Mouse (Mus musculus): ENCODE results near the gene Pde11a.
A peak's percentile ranks its signal among the peaks of the same experiment; 100 is the strongest.

Gene Pde11a

DNA sequence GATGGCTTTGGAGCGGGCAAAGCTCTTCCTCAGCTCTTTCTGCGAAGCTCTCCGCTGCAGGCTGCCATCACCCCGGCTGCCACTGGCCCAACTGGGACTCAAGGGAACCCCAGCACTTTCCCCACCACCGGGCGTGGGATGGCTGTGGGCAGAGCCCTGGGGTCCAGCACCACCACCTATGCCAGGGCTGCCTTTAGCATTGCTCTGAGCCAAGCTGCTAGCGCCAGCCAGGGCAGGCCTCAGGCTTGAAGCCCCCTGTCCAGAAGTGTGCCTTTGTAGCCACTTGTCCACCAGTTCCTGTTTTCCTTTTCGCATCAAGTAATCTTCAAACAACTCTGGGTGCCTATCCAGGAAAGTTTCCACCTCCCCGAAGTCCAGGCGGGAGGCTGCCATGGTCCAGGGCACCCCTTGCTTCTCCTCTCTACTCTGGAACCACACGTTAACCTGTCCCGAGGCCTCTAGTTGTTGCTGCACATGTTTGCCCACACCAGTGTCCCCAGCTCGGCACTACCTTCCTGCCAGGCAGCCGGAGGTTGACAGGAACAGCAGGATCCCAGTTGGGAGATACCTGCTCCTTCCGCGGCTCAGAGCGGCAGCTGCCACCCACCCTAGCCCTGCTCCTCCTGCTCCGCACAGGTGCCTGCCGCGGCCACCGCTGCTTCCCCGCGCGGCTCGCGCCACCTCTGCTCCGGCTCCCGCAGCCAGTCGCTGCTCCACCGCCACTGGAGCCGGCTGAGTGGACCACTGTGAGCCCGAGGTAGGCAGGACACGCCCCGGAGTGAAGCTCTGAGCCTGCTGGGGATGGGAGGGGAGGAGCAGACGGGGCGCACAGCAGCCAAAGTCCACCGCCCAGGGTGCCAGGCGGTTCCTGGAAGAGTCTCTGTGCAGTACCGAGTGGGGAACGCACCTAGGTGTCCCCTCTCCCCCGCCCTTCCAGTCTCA, at the start of gene Pde11a:
Gene Pde11a (minus strand): TSS at position 560 of the 942 bp plus-strand sequence.
- ATAC-seq (ENCODE audit: low TSS enrichment) = peak; percentile 74

DNA sequence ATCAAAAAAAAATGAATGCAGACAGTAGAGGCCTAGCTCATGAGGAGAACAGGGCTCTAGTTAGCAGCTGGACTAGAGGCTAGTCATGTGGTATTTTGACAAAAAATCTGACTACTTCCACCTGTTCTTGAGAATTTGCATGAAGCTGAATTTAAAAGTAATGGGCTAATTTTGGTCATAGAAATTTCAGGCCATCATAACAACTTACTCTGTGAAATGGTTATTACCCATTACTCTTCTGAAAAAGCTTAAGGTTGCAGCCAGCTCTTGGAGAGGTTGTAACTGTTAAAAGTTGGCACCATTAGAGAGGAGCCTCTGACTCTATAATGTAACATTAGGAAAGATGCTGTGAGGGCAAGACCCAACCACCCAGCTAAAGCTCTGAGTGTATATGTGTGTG, 48.0 kb upstream of the Pde11a start:
- no peak for ATAC-seq (ENCODE audit: low TSS enrichment)

DNA sequence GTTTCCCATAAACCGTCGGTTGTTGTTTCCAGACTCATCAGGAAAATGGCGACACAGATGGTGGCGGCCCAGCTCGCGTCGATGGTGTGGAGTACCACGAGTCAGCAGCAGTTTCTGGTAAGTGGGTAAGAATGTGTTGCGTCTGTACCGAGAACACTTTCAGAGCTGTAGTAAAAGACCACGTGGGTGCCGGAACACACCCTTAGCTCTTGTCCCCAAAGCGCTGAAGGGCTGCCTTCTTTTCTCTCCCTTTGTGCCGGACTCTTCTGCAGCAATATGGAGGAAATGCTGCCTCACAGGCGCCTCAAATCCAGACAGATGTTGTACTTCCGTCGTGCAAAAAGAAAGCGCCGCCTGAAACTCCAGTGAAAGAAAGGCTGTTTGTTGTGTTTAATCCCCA, 40.1 kb upstream of the Pde11a start:
- ATAC-seq (ENCODE audit: low TSS enrichment) = no peak

DNA sequence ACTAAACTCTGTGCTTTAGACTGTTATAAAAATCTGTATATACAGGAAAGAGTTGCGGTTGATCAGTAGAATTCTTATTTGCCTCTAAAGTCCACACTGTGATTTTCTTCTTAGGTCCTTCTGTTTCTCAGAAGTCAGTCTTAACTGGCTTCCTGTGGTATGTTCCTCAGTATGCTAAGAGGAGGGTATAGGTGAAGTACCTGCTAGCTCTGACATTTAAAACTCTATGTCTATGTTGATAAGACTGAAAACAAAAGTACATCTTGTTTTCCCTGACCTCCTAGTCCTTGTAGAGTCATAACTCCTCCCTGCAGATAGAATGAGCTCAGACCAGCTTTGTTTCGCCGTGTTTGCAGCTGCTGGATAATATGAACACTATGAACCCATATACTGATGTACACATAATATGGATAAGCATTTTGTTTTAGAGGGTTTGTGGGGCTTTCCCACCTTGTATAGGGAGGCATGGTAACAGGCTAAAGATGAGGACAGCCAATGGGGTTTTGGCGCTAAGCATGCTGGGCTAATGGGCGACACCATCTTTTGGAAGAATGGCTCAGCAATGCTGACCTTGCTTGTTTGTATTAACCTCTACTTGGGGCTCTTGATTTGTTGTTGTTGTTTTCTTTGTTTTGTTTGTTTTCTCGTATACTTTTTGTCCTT, 36.1 kb upstream of the Pde11a start:
- ATAC-seq (ENCODE audit: low TSS enrichment) = no peak

DNA sequence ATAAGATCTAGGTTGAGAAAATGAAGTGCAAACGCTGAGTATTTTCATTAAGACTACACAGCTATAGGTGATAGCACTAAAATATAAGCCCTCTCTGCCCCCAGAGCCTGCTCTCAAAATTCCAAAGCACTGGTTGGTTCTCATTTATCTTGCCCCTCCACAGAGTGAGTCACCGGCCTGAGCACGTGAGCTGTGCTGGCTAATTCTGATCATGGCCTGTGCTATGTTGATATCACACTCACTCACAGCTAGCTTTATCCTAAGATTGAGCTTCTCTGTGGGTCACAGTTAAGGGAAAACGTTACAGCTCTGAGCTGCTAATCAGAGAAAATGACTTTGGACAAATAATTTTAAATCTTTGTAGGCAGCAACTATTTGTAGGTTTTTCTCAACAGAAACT, 33.7 kb upstream of the Pde11a start:
- no peak for ATAC-seq (ENCODE audit: low TSS enrichment)

DNA sequence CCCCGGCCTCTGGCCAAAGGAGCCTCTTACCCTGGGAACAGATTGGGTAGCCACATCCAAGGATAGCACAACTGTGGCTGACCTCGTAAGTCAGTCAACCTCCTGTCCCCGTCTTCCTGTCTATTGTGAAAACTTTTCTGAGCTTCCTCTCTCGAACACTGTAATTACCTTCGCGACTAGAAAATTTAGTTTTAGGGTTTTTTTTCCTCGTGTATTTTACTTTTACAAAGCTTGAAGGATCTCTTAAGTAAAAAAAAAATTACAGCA, 32.0 kb upstream of the Pde11a start:
- ATAC-seq (ENCODE audit: low TSS enrichment) = no peak

DNA sequence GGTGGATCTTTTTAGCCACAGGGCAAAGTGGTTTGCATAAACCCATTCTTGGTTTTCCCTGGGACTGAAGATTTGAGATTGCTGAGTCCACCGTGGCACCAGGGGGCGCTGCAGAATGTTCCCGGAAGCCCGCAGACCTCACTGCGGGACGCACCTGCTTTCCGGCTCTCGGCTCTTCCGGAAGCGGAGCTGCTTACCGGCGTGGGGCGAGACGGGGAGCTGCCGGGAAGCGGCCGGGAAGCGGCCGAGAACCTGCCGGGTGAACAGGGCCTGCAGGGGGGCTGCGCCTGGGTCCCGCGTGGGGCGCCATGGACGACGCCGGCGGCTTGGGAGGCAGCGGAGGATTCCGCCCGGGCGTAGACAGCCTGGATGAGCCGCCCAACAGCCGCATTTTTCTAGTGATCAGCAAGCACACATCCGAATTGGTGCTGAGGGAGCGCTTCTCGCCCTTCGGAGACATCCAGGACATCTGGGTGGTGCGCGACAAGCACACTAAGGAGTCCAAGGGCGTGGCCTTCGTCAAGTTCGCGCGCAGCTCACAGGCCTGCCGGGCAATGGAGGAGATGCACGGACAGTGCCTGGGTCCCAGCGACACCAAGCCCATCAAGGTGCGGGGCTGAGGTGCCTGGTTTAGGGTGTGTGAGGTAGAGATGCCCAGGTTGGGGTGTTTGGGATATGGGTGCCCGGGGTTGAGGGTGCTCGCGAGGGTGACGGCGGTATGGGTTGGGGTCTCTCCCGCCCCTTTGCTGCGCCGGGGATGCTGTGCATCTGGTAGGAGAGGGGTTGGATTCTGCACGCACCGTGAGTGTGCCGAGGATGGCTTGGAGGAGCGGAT, 31.5 kb upstream of the Pde11a start, which contains the start of gene Rbm45:
Gene Rbm45 (plus strand): TSS at position 164 of the 835 bp plus-strand sequence.
- peak; percentile 98 for ATAC-seq (ENCODE audit: low TSS enrichment)

DNA sequence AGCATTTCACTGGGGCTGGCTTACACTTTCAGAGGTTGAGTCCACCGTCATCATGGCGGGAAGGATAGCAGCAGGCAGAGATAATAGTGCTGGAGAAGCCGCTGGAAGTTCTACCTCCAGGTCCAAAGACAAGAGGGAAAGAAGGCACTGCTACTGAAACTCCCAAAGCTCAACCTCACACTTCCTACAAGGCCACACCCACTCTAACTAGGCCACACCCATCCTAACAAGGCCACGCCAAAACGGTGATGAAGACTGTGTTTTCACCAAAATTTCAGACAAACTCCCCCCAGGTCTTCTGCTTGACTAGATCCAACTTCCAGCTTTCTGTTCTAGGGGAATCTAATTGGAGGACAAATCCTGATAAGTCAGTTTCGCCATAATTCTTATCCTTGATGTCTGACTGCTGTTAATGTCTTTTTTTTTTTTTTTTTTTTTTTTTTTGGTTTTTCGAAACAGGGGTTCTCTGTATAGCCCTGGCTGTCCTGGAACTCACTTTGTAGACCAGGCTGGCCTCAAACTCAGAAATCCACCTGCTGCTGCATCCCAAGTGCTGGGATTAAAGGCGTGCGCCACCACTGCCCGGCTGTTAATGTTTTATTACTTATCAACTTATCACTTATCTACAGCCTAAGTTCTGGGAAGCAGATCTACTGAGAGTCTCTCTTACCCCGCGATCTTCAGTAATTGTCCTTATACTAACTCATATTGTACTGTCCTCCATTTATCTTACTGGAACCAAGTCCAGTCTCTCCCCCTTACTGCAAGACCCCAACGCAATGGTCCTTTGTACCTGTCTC, 30.5 kb upstream of the Pde11a start:
- no peak for ATAC-seq (ENCODE audit: low TSS enrichment)

DNA sequence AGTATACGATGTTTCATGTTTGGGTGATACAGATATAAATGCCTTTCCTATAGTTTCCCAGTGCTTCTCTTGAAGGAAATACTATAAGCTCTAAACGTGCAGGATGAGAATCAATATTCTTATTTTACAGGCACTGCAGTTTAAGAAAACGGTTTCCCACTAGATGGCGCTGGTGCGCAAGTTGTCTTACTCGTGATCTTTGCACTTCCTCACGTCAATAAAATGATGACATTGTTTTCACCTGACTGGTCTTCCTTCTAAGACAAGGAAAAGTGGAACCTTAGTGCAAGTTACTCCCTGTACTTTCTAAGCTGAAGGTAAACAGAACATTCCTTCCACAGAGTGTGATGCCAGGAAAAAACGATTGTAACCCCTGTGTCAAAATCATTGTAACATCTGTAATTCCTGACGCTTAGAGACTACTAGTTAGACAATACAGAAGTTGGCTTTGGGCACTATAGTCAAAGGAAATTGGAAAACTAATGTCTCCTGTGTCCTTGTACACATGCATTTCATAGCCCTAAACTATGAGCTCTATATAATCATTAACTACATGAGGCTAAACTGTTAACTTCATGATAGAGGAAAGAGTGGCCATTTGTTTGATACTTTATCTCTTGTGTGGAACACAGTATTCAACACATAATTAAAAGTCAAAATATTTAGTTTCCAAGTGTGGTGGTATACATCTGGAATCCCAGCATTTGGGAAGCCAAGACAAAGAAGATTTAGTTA, 28.8 kb upstream of the Pde11a start:
- peak; percentile 42; the same call in 1 of the 2 replicates for ATAC-seq (ENCODE audit: low TSS enrichment)

DNA sequence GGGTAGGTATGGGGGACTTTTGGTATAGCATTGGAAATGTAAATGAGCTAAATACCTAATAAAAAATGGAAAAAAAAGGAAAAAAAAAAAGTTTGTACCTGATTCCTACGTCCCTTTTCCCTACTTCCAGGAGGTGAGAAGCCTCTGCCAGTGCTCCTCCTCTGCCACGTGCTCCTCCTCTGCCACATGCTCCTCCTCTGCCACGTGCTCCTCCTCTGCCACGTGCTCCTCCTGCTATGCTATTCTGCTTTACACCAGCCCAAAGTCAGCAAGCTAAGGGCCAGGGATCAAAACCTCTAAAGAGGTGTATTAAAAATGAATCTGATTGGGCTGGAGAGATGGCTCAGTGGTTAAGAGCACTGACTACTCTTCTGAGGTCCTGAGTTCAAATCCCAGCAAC, 27.2 kb upstream of the Pde11a start:
- no peak for ATAC-seq (ENCODE audit: low TSS enrichment)

DNA sequence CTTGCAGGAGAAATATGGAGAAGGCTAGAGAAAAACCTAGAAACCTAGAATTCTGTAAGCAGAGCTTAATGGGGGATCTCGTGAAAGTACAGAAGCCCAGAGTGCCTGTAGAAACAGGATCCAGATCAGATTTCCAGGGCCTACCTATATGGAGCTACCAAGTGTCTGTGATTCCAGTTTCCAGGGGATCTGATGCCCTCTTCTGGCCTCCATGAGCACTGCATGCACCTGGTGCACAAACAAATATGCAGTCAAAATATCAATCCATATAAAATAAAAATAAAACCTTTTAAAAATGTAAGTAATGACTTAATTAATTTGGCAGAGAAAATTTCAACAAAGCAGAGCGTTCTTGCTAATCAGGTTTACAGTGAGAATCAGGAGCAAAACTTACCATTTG, 23.5 kb upstream of the Pde11a start:
- ATAC-seq (ENCODE audit: low TSS enrichment) = no peak

DNA sequence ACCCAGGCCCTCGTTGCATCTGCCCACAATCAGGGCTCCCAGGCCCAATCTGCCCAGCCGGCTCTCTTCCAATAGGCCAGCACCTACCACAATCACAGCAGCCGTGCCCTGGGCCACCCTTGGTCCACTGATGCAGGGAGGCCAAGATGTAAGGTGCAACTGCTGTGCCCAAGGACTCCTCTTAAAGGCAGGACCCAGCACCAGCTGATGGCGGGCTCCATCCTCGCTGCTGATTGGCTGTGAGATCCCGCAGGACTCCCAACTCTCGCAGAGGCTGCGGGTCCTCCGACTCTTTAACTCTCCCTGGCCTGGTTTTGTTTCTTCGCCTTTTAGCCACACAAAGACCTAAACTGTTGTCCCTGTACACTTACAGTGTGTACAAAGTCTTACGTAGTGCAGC, 21.7 kb upstream of the Pde11a start, which contains the start of gene Cyct:
Gene Cyct (minus strand): TSS at position 225 of the 400 bp plus-strand sequence.
- no peak for ATAC-seq (ENCODE audit: low TSS enrichment)

DNA sequence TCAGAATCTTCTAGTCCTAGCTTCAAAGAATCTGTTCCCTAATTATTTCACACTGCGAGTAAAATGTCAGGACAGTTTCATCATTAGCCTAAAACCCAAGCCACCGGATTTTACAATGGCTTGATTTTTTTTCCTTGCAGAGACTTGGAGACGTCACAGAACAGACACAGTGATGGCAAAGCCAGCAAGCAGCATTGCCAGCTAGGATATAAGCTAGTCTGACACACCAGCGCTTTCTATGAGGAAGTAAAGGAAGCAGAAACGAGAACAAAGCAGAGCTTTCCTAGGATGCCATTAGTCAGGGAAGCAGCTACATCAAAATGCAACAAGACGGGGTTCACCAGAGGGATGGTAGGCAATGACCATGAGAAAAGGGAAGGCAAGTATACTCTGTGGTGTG, 9.3 kb upstream of the Pde11a start:
- no peak for ATAC-seq (ENCODE audit: low TSS enrichment)

DNA sequence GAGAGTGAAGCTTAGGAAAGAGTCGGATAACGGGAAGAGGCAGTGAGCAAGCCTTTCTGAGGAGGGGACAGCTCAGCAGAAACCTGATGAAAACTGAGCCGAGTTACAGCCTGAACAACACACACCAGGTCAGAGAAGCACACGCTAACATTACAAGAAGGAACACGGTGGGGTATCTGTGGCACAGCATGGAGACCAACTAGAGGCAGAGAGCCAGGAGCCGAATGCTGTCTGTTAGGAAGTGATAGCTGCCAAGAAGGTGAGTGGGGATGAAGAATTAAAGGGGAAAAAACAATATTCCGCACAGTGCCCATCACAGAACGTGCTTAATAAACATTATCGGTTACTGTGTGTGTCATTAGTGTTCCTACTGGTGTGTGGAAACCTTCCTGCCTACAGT, 3.6 kb upstream of the Pde11a start:
- ATAC-seq (ENCODE audit: low TSS enrichment) = no peak

DNA sequence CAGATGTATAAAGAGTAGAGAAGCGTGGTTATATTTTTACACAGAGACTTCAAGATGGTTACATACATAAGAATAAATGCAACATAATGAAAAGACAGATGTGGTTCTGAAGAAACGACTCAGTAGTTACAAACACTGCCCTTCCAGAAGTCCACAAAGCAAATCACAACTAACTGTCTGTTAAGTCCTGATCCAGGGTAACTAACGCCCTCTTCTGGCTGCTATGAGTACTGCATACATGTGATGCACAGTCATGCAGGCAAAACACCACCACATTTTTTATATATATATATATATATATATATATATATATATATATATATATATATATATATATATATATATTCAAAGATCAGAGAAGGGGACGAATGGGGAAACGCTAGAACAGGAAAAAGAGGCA, 4.0 kb downstream of the Pde11a start:
- no peak for ATAC-seq (ENCODE audit: low TSS enrichment)

DNA sequence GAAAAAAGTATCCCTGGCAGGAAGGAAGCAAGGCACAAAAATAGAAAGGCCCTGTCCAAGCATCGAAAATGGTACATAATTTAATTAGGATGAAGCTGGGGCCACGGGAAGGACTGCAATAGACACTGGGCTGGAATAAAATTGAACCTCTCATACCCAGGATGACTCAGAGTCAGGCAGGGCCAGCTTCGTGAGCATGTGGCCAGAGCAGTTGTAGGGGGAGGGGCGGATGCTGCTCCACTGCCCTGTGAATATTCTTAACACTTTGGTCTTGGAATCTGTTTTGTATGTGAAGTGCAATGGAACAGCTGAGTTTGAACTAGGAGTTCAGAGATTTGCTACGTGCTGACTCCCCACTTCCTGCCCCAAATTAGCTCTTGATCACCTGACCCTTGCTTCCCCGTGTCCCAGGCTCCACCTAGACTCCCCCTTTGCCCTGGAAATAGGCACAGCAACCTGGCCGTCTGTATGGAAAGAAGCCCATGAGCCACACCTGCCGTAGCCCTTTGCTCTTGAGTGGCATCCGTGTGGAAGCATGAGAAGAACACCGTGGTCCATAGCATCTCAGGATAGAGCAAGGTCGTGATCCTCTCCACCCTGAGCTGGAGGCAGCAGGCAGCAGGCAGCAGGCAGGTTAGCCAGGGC, 6.3 kb downstream of the Pde11a start:
- no peak for ATAC-seq (ENCODE audit: low TSS enrichment)

DNA sequence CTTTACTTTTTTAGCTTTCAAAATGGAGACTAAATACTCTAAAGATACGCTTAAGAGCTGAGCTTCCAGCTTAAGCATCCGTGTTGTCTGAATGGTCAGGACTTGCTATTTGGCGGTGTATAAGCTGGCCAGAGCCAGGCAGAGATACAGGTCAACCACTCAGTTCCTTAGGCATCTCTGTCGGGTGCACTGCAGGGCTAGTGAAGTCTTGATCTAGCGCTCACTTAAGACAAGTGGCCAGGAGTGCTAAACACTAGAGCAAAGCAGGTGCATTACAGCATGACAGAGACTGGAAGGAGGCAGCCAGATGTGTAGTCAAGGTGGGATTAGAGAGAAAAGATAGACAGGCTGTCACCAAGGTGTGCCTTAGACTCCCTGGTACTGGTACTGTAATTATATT, 8.5 kb downstream of the Pde11a start:
- ATAC-seq (ENCODE audit: low TSS enrichment) = no peak

DNA sequence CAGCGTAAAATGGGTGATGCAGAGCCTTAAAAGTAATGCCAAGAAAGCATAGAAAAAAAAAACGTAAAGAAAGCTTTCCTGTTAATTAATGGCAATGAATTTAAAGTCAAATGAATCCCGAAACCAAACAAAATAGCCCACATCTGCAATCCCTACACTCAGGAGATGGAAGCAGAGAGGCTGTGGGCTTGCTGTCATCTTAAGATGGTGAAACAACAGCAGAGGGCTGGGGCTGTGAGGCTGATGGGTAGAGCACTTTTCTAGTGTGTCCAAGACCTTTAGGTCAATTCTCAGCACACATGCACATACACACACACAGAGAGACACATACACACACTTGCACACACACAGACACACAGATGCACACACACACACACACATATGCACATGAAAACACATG, 12.4 kb downstream of the Pde11a start:
- no peak for ATAC-seq (ENCODE audit: low TSS enrichment)

DNA sequence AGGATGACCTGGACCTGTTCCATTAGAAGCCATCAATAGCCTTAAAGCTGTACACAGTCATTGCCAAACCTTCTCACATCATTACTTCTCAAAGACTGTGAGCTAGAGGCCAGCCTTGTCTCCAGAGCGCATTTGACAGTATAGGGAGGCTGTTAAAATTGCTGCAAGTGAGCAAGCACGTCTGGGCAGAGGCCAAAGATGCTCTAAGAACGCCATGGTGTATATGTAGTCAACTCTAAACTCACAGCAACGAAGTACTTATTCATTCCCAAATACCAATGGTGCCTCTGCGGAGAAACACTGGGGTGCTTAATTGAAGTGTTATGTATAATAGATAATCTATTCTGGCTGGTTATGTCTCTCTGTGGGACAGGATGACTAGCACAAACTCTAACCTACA, 14.1 kb downstream of the Pde11a start:
- ATAC-seq (ENCODE audit: low TSS enrichment) = no peak

DNA sequence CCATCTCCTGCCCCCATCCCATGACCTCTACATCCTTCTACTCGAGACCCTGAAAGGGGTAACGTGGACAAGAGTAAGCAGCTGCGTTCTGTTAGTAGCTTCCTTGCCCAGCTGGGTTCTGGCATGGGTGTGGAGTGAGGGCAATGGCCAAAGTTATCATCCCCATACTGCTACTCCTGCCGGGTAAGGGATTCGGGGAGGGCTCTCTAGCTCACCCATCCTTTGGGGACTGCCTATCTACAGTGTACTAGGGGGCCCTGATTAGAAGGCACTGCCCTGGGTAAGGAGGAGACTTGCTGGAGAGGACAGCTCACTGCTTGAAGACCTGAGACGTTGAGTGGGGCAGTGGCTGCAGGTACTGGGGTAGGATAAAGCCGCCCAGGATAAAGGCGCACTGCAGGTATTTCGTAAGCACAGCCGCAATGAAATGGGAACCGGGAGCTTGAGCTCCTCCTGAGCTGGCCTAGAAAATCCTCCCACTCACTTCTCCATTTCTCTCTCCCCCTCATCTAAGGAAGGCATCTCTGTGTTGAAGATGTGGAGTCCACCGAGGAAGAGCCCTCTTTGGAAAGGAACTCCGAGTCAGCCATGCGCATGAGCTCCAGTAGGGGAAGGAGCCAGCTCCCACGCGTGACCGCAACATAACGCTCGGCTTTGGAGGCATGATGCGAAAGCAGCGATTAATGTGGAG, 15.2 kb downstream of the Pde11a start:
- peak; percentile 96 for ATAC-seq (ENCODE audit: low TSS enrichment)
